Mouse (Mus musculus): ENCODE results near the gene Ajap1. TPM values are rescaled to one million over a fixed set of nuclear protein-coding genes. Genes with fewer than 3 reads are reported as not detected.

The Ajap1 gene
- polyA plus RNA-seq, 1 experiment, result 0.34 TPM

DNA sequence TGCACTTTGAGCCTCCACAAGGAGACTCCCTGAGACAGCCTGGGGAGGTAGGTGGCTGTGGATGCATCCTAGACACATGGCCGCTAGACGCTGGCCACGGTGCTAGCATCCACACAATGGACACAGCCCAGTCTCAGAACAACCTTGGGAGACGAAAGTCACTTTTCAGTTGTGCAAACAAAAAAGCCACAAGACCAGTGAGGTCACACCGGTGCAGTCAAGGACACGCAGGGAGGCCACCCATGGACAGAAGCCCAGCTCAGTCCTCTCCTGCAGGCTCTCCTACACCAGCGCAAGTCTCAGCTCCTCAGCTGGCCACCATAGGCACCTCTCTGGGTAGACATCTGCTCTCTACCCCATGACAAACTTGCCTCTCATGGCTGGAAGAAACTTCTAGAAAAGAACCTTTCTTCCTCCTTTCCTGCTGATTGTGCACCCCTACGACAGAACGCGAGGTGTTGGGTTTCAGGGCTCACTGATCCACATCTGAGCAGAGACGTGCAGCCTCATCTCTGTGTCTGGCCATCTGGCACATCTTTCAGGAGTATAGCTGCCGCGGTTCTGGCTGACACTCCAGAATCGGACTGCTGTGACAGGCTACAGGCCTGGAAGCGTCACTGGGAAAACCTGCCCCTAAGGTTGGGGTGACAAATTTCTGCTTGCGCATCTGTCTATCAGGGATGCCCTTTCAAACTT lies 56.5 kb downstream of the Ajap1 start:
- peaks cover 99% of the 10 kb centered on the region for H3K9me3 ChIP-seq

GRCm38 (mm10) chr4:153424324-153424723 lies 58.3 kb downstream of the Ajap1 start:
- H3K9me3 ChIP-seq, result peaks cover 96% of the 10 kb centered on the region
- H3K4me3 ChIP-seq (replicated peaks), result peak overlapping the region; percentile 42
- no peaks in the 10 kb centered on the region for H3K36me3 ChIP-seq (replicated peaks; ENCODE audit: low read length)
- no peaks in the 10 kb centered on the region for H3K27me3 ChIP-seq (replicated peaks)
- TF ChIP-seq FLI1 (IDR thresholded peaks at IDR 0.05; ENCODE audit: low read length) (no peak), GATA1 (IDR thresholded peaks at IDR 0.05; ENCODE audit: borderline replicate concordance, low read length) (no peak)
- H3K4me1 ChIP-seq, result no peaks in the 10 kb centered on the region

More for the DNA sequence above, 56.5 kb downstream of the Ajap1 start:
- H3K4me1 ChIP-seq, result no peaks in the 10 kb centered on the region
- H3K36me3 ChIP-seq (replicated peaks; ENCODE audit: low read length), result no peaks in the 10 kb centered on the region
- H3K4me3 ChIP-seq (replicated peaks), result no peak overlapping the region
- H3K27me3 ChIP-seq (replicated peaks), result no peaks in the 10 kb centered on the region
- no peak for TF ChIP-seq FLI1 (IDR thresholded peaks at IDR 0.05; ENCODE audit: low read length)
- TF ChIP-seq GATA1 (IDR thresholded peaks at IDR 0.05; ENCODE audit: borderline replicate concordance, low read length), result no peak

DNA sequence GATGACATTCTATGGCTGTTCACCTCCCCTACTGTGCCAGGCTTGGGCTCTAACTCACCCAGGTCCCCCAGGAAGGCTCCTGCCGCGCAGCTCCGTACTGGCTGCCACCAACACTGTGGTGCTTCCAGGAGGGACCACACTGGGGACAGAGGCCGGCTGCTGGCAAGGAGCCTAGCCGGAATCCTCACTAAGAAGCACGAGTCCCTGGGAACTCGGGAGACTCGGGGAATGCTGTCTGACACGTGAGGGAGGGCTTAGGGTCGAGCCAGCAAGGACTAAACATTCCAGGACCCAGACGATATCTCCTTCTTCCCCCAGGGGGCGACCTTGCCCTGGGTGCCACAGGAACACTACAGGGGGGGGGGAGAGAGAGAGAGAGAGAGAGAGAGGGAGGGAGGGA lies 64.7 kb downstream of the Ajap1 start:
- H3K9me3 ChIP-seq, result peaks cover 92% of the 10 kb centered on the region
- H3K36me3 ChIP-seq (replicated peaks; ENCODE audit: low read length), result no peaks in the 10 kb centered on the region
- no peak for TF ChIP-seq FLI1 (IDR thresholded peaks at IDR 0.05; ENCODE audit: low read length)
- H3K4me3 ChIP-seq (replicated peaks), result no peak overlapping the region
- H3K4me1 ChIP-seq, result no peaks in the 10 kb centered on the region
- no peaks in the 10 kb centered on the region for H3K27me3 ChIP-seq (replicated peaks)

DNA sequence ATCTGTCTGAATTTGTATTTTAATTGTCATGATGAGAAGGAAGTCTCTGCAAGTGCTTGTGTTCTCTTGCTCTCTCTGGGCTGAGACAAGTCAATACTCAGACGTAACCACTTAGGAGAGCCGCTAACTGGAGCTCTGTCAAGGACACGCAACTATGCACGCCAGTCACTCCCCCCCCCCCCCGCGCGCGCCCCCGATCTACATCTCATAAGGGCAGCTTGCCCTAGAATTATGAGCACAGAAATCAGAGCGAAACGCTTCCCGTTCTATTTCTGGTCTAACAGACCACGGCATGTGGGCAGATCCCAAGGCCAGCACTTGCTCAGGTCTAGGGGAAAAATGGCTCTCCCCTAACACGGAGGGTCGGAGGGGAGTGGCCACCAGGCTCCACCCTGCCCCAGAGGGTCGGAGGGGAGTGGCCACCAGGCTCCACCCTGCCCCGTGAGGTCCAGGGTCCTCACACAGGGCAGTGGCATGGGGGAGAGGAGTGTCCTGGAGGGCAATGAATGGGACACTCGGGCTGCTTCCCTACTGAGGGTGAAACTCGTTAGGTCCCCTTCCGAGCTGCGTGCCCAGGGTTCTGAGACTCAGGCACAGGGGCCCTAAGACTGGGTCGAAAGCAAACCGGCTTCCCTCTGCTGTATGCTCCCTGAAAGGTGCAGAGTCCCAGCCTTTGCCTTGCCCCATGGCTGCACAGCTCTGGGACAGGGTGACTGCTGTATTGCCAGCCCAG lies 65.3 kb downstream of the Ajap1 start:
- Histone ChIP-seq H3K4me1 (no peaks in the 10 kb centered on the region), H3K9me3 (peaks cover 92% of the 10 kb centered on the region), H3K27me3 (replicated peaks) (no peaks in the 10 kb centered on the region), H3K4me3 (replicated peaks) (no peak overlapping the region), H3K36me3 (replicated peaks; ENCODE audit: low read length) (no peaks in the 10 kb centered on the region)
- TF ChIP-seq FLI1 (IDR thresholded peaks at IDR 0.05; ENCODE audit: low read length), result no peak
- TF ChIP-seq GATA1 (IDR thresholded peaks at IDR 0.05; ENCODE audit: borderline replicate concordance, low read length), result no peak

GRCm38 (mm10) chr4:153416111-153416510 lies 66.5 kb downstream of the Ajap1 start:
- Histone ChIP-seq H3K27me3 (replicated peaks) (no peaks in the 10 kb centered on the region), H3K36me3 (replicated peaks; ENCODE audit: low read length) (no peaks in the 10 kb centered on the region), H3K4me3 (replicated peaks) (no peak overlapping the region), H3K9me3 (peaks cover 92% of the 10 kb centered on the region), H3K4me1 (no peaks in the 10 kb centered on the region)
- TF ChIP-seq FLI1 (IDR thresholded peaks at IDR 0.05; ENCODE audit: low read length) (no peak), GATA1 (IDR thresholded peaks at IDR 0.05; ENCODE audit: borderline replicate concordance, low read length) (no peak)

DNA sequence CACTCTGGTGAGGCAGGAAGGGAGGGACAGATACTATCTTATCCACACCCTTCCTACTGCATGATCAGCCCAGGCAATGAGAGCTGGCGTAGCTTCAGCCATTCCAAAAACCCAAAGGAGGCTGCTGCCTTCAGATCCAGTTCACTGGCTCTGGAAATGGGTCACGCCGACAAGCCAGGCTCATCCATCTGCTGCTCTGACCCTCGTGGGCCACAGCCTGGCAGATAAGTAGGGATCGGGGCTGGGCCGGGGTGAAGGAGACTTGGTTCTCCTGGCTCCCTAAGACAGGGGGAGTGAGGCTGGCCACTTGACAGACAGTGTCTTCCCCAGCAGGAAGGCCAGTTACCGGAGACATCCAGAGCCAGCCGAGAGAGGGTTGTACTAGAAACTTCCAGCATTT lies 84.2 kb downstream of the Ajap1 start:
- H3K9me3 ChIP-seq, result peaks cover 95% of the 10 kb centered on the region
- H3K36me3 ChIP-seq (replicated peaks; ENCODE audit: low read length), result no peaks in the 10 kb centered on the region
- no peak for TF ChIP-seq FLI1 (IDR thresholded peaks at IDR 0.05; ENCODE audit: low read length)
- TF ChIP-seq GATA1 (IDR thresholded peaks at IDR 0.05; ENCODE audit: borderline replicate concordance, low read length), result no peak

DNA sequence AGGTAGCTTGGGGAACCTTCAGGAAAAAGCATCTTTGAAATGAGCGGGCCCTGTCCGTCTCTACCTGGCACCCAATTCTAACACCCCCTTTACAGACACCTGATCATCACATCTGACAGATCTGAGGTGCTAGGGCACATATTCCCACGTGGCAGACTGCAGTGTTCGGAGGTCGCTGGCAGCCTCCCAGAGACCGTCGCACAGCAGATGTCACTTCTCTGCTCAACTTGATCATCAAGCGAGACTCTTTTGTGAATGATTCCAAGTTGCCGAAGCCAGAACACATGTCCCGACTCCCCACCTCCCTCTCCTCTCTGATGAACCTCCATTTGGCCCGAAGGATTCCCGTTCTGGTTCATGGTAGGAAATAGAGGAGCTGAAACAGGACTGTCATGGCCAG lies 95.1 kb downstream of the Ajap1 start:
- H3K4me1 ChIP-seq, result no peaks in the 10 kb centered on the region; the same call in 1 of the 2 replicates
- H3K27me3 ChIP-seq (replicated peaks), result no peaks in the 10 kb centered on the region
- peaks cover 83% of the 10 kb centered on the region for H3K9me3 ChIP-seq
- TF ChIP-seq FLI1 (IDR thresholded peaks at IDR 0.05; ENCODE audit: low read length) (no peak), GATA1 (IDR thresholded peaks at IDR 0.05; ENCODE audit: borderline replicate concordance, low read length) (no peak)
- H3K4me3 ChIP-seq (replicated peaks), result no peak overlapping the region
- H3K36me3 ChIP-seq (replicated peaks; ENCODE audit: low read length), result no peaks in the 10 kb centered on the region

More for the DNA sequence above, 84.2 kb downstream of the Ajap1 start:
- Histone ChIP-seq H3K27me3 (replicated peaks) (no peaks in the 10 kb centered on the region), H3K4me1 (no peaks in the 10 kb centered on the region), H3K4me3 (replicated peaks) (peak overlapping the region; percentile 31)

DNA sequence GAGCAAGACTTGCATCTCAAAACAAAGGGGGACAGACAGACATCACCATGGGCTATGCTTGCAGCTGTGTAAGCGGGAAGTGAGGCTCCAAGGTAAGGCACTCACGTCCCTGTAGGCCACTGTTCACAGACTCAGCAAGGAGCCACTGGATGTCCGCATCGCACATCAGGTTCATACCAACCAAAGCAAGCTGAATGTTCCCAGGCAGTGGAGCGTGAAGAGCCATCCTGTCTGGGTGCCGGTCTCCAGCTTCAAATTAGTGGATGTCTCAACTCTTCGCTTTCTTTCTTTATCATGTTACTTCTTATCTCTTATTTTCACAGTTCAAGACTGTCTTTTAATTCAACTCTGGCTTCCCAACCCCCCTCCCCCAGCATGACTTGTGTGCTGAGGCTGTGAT lies 101.2 kb downstream of the Ajap1 start:
- peak overlapping the region; percentile 30 for H3K4me3 ChIP-seq (replicated peaks)
- peaks cover 89% of the 10 kb centered on the region for H3K9me3 ChIP-seq
- no peaks in the 10 kb centered on the region for H3K36me3 ChIP-seq (replicated peaks; ENCODE audit: low read length)
- H3K4me1 ChIP-seq, result no peaks in the 10 kb centered on the region
- TF ChIP-seq GATA1 (IDR thresholded peaks at IDR 0.05; ENCODE audit: borderline replicate concordance, low read length) (no peak), FLI1 (IDR thresholded peaks at IDR 0.05; ENCODE audit: low read length) (no peak)
- H3K27me3 ChIP-seq (replicated peaks), result no peaks in the 10 kb centered on the region

GRCm38 (mm10) chr4:153380885-153381284 lies 101.7 kb downstream of the Ajap1 start:
- no peaks in the 10 kb centered on the region for H3K36me3 ChIP-seq (replicated peaks; ENCODE audit: low read length)
- no peaks in the 10 kb centered on the region for H3K4me1 ChIP-seq
- TF ChIP-seq GATA1 (IDR thresholded peaks at IDR 0.05; ENCODE audit: borderline replicate concordance, low read length), result no peak
- TF ChIP-seq FLI1 (IDR thresholded peaks at IDR 0.05; ENCODE audit: low read length), result no peak
- H3K27me3 ChIP-seq (replicated peaks), result no peaks in the 10 kb centered on the region
- no peak overlapping the region for H3K4me3 ChIP-seq (replicated peaks)
- H3K9me3 ChIP-seq, result peaks cover 88% of the 10 kb centered on the region

- no peak overlapping the region for H3K4me3 ChIP-seq (replicated peaks)
- H3K9me3 ChIP-seq, result peaks cover 87% of the 10 kb centered on the region
- no peaks in the 10 kb centered on the region for H3K36me3 ChIP-seq (replicated peaks; ENCODE audit: low read length)
- no peaks in the 10 kb centered on the region for H3K4me1 ChIP-seq
- H3K27me3 ChIP-seq (replicated peaks), result no peaks in the 10 kb centered on the region
- TF ChIP-seq FLI1 (IDR thresholded peaks at IDR 0.05; ENCODE audit: low read length) (no peak), GATA1 (IDR thresholded peaks at IDR 0.05; ENCODE audit: borderline replicate concordance, low read length) (no peak)
These were observed 104.6 kb downstream of the Ajap1 start for GRCm38 (mm10) chr4:153377981-153378380.

Measured in megakaryocyte, embryonic 14.5 days (primary cell).